Mouse (Mus musculus): Measurements from ENCODE around the gene Cass4. TPM values are rescaled to one million over a fixed set of nuclear protein-coding genes. Genes with fewer than 3 reads are reported as not detected.

Gene Cass4
- polyA plus RNA-seq, 1 experiment from 2014 or later, result 0.12 TPM

GRCm38 (mm10) chr2:172480296-172480695 is 86.7 kb downstream of the Cass4 start:
- no peak overlapping the region for H3K4me3 ChIP-seq
- H3K4me1 ChIP-seq (replicated peaks), result peaks cover 12% of the 10 kb centered on the region

DNA sequence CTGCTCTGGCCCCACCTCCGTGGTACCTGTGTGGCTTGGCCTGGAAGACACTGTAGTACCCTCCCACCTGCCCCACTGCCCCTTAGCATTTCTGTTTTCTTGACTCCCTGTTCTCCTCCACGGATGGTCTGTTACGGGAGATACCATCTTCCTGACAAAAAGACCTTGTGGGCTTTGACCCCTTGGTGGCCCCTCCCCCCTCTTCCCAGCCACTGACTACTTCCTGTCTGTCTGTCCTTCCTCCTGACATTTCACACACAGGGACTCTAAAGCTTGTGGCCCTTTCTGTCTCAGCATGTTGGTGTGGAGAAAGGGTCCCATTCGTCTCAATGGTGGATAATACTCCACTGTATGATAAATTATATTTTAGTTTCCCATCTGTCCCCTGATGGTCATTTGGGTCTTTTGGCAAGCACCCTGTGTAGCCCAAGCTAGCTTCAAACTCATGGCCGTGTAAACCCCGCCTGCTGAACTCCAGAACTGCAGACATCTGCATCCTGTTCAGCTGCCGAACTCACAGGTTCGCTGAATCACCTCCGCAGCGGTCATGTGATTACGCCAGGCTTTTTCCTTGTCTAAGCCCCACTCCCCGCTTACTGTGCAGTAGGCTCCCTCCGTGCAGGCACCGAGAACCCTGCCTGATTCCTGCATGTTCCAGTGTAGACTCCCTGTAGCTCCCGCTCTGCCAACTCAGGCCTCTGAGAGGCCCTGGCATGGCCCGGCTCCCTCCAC is 88.2 kb downstream of the Cass4 start:
- Histone ChIP-seq H3K27me3 (ENCODE audit: insufficient read depth, poor library complexity, severe bottlenecking) (no peaks in the 10 kb centered on the region), H3K9me3 (no peaks in the 10 kb centered on the region), H3K27ac (no peak overlapping the region), H3K4me3 (no peak overlapping the region), H3K36me3 (no peaks in the 10 kb centered on the region), H3K4me1 (replicated peaks) (peaks cover 8% of the 10 kb centered on the region)
- DNase-seq (ENCODE audit: low spot score), result no peak
- WGBS, result 85% methylated on average over 16 of the region's 16 CpGs

More at GRCm38 (mm10) chr2:172480296-172480695, 86.7 kb downstream of the Cass4 start:
- Histone ChIP-seq H3K36me3 (no peaks in the 10 kb centered on the region), H3K27me3 (ENCODE audit: insufficient read depth, poor library complexity, severe bottlenecking) (no peaks in the 10 kb centered on the region), H3K27ac (no peak overlapping the region), H3K9me3 (no peaks in the 10 kb centered on the region)
- WGBS, result 63% methylated on average over 7 of the region's 7 CpGs
- no peak for DNase-seq (ENCODE audit: low spot score)

Other genes starting within 250 kb of the Cass4 start
- not detected in 2 replicates for gene Mc3r, start 145.3 kb upstream of the Cass4 start, polyA plus RNA-seq (2016; fragmentation: Nextera tagmentation; extraction: Ambion mirVana)
- gene Fam210b, start 48.2 kb upstream of the Cass4 start, polyA plus RNA-seq (2016; fragmentation: Nextera tagmentation; extraction: Ambion mirVana), result 32.6 and 34.0 TPM in 2 replicates
- gene Aurka, start 23.3 kb upstream of the Cass4 start, polyA plus RNA-seq (2016; fragmentation: Nextera tagmentation; extraction: Ambion mirVana), result 168 and 202 TPM in 2 replicates
- 49.7 and 54.8 TPM in 2 replicates for gene Cstf1, start 23.1 kb upstream of the Cass4 start, polyA plus RNA-seq (2016; fragmentation: Nextera tagmentation; extraction: Ambion mirVana)
- 89.3 and 98.1 TPM in 2 replicates for gene Rtf2, start 46.8 kb downstream of the Cass4 start, polyA plus RNA-seq (2016; fragmentation: Nextera tagmentation; extraction: Ambion mirVana)
- 1.6 and 1.8 TPM in 2 replicates for gene Gcnt7, start 64.8 kb downstream of the Cass4 start, polyA plus RNA-seq (2016; fragmentation: Nextera tagmentation; extraction: Ambion mirVana)
- gene Fam209, start 78.7 kb downstream of the Cass4 start, polyA plus RNA-seq (2016; fragmentation: Nextera tagmentation; extraction: Ambion mirVana), result 0.25 TPM in 1 of 2 replicates, not detected in the other
- gene Tfap2c, start 155.8 kb downstream of the Cass4 start, polyA plus RNA-seq (2016; fragmentation: Nextera tagmentation; extraction: Ambion mirVana), result 3.3 and 5.5 TPM in 2 replicates

Data from hindbrain, embryonic 10.5 days (tissue).